Comparison of ENCODE assay signal across 21 mouse cellular contexts in the genomic region with DNA sequence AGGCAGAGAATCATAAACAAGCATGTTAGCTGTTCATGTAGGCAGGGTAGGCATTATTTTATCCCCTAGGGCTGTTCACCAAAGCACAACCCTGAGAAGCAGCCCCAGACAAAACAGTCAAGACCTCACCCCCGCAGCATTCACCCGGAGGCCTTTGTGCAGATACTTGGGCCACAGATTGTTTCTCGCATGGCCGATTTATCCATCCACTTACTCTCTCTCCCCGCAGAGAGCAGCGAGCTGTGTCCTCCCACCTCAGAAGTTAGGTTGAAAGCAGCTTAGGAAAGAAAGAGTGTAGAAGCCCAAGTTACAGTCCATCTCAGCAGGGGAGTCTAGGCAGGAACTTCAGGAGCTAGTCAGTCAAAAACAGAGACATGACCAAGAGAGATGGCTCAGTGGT. TPM values are rescaled to one million over a fixed set of nuclear protein-coding genes. Genes with fewer than 3 reads are reported as not detected.
"Had no signal": no experiment of that assay in that cellular context is flagged by ENCODE, and none has a peak within 500 bp of the region (broad histone marks: within the 10 kb centered on the region; RNA-seq: fewer than 3 reads in every experiment).

No protein-coding gene starts in this region.

- H3K9ac ChIP-seq: lung, embryonic 14.5 days; midbrain, embryonic 12.5 days; neural tube, embryonic 13.5 days; neural tube, embryonic 15.5 days had no signal

- H3K27ac ChIP-seq: midbrain, embryonic 10.5 days; midbrain, embryonic 12.5 days; neural tube, embryonic 13.5 days; neural tube, embryonic 15.5 days had no signal

- H3K4me3 ChIP-seq: midbrain, embryonic 10.5 days; midbrain, embryonic 12.5 days; myocyte; neural tube, embryonic 13.5 days; neural tube, embryonic 15.5 days had no signal

- H3K4me1 ChIP-seq: midbrain, embryonic 12.5 days had no signal

- H3K27me3 ChIP-seq: midbrain, embryonic 12.5 days; neural tube, embryonic 13.5 days; neural tube, embryonic 15.5 days had no signal

- H3K4me2 ChIP-seq: lung, embryonic 14.5 days; midbrain, embryonic 12.5 days; neural tube, embryonic 13.5 days; neural tube, embryonic 15.5 days had no signal

- ATAC-seq: midbrain, embryonic 16.5 days had no signal

- H3K9me3 ChIP-seq: midbrain, embryonic 10.5 days; midbrain, embryonic 12.5 days; neural tube, embryonic 13.5 days; neural tube, embryonic 15.5 days had no signal

- H3K36me3 ChIP-seq: midbrain, embryonic 10.5 days; midbrain, embryonic 12.5 days; neural tube, embryonic 13.5 days; neural tube, embryonic 15.5 days had no signal

- DNase-seq: lung, adult 18-20 months; lung, embryonic 14.5 days; lung, postnatal 10 days; midbrain, embryonic 14.5 days; retina, postnatal 1 day; right cerebral cortex, adult 18-20 months; right cerebral cortex, postnatal 25 days; right cerebral cortex, postnatal 4 days; spleen, adult 18-20 months; thymus, adult 18-20 months; thymus, postnatal 14 days; thymus, postnatal 36 days had no signal

RNA-seq across cellular contexts. Expression of a gene that starts 22.8 kb away (rescaled TPM):
- polyA plus RNA-seq: lung, embryonic 14.5 days; lung, embryonic 16.5 days; midbrain, embryonic 10.5 days; midbrain, embryonic 14.5 days; midbrain, embryonic 16.5 days; neural tube, embryonic 11.5 days; neural tube, embryonic 13.5 days; neural tube, embryonic 15.5 days; stomach, embryonic 14.5 days had no signal
